Mouse (Mus musculus) stomach, embryonic 15.5 days (tissue): ENCODE measurements around the gene Runx2. TPM values are rescaled to one million over a fixed set of nuclear protein-coding genes. Genes with fewer than 3 reads are reported as not detected.

Source experiments
- ATAC-seq: fragments of 200-750 bp; cut with Nextera tagmentation; 2 replicates; pipeline ENCODE4 v1.8.0; 2017; ENCODE audit warnings: low read depth, moderate number of reproducible peaks, moderate TSS enrichment; ENCODE audit not compliant: insufficient read depth, low FRiP score
- H3K27ac ChIP-seq: fragments of 300-500 bp; sonication (generic); 2 replicates; pipeline ENCODE4 v1.5.1; 2015; ENCODE audit warnings: mild to moderate bottlenecking, inconsistent platforms
- H3K27me3 ChIP-seq: fragments of 300-500 bp; sonication (generic); replicated peaks from 2 replicates; pipeline ENCODE4 v1.6.1; 2015; ENCODE audit warnings: inconsistent platforms
- H3K36me3 ChIP-seq: fragments of 300-500 bp; sonication (generic); 2 replicates; pipeline ENCODE4 v1.6.1; 2015; ENCODE audit warnings: inconsistent platforms
- H3K4me1 ChIP-seq: fragments of 300-500 bp; sonication (generic); 2 replicates; pipeline ENCODE4 v1.6.1; 2015; ENCODE audit warnings: inconsistent platforms
- H3K4me2 ChIP-seq: fragments of 300-500 bp; sonication (generic); 2 replicates; pipeline ENCODE4 v1.6.1; 2015; ENCODE audit warnings: mild to moderate bottlenecking, inconsistent platforms
- H3K4me3 ChIP-seq: fragments of 300-500 bp; sonication (generic); replicated peaks from 2 replicates; pipeline ENCODE4 v1.5.1; 2015; ENCODE audit warnings: inconsistent platforms
- H3K9ac ChIP-seq: fragments of 300-500 bp; sonication (generic); 2 replicates; pipeline ENCODE4 v1.6.1; 2015; ENCODE audit warnings: inconsistent platforms
- H3K9me3 ChIP-seq: fragments of 300-500 bp; sonication (generic); 2 replicates; pipeline ENCODE4 v1.6.1; 2016; ENCODE audit warnings: inconsistent platforms
- WGBS: fragments of 180-500 bp; shearing (Covaris S2); methylation state at CpG from one replicate; pipeline ENCODE4 v1.1.7; 2015; 5-methylcytosine and 5-hydroxymethylcytosine counted together
- polyA plus RNA-seq: library from polyadenylated mRNA; unstranded; fragments of >200 nt; fragmentation: Nextera tagmentation; extraction: Ambion mirVana; gene quantifications from 2 replicates; pipeline ENCODE4 v1.2.1, GENCODE M21; 2015

Runx2 gene
- polyA plus RNA-seq, 1 experiment from 2014 or later: 1.0 TPM

DNA sequence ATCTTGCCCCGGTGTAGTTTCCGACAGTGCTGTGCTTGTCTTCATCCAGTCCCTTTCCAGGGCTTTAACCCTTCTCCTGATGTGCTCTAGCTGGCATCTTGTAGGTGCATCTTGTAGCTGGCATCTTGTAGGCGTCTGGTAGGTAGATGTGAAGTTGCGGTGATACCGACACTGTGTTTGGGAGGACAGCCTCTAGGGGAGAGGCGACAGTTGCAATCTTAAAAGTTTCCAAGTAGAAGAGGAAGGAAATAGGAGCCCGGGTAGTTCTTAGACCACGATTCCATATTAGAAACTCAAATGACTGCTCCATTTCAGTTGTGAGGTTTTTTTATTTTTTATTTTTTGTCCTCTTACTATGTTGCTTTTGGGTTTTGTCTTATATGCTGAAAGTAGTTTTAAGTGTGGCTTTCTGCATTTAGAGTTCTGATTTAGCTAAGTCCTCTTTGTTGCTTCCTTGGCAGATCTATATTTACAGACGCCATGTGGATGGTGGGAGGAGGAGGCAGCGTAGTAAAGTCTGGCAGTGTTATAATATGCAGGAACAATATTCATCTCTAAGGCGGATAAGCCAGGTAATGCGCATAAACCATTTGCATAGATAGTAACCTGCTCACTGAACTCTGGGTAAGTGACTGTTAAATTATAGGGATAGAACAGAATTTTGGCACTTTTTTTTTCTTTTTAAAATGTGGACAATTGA is 22.2 kb downstream of the Runx2 start:
- peaks cover 7% of the 10 kb centered on the region; the same call in 1 of the 2 replicates for H3K36me3 ChIP-seq
- 87% methylated on average over 12 of the region's 12 CpGs for WGBS
- H3K9me3 ChIP-seq: no peaks in the 10 kb centered on the region
- H3K4me2 ChIP-seq: no peak overlapping the region
- no peak for ATAC-seq
- no peak overlapping the region for H3K9ac ChIP-seq
- no peaks in the 10 kb centered on the region for H3K4me1 ChIP-seq
- no peaks in the 10 kb centered on the region for H3K27me3 ChIP-seq
- no peak overlapping the region for H3K27ac ChIP-seq
- H3K4me3 ChIP-seq: no peak overlapping the region

GRCm38 (mm10) chr17:44788982-44789747 is 25.4 kb downstream of the Runx2 start:
- Histone ChIP-seq H3K9ac (no peak overlapping the region), H3K4me3 (no peak overlapping the region), H3K9me3 (no peaks in the 10 kb centered on the region), H3K4me1 (no peaks in the 10 kb centered on the region), H3K27ac (no peak overlapping the region), H3K27me3 (no peaks in the 10 kb centered on the region), H3K36me3 (no peaks in the 10 kb centered on the region), H3K4me2 (no peak overlapping the region)
- WGBS: 75% methylated on average over 5 of the region's 5 CpGs
- no peak for ATAC-seq

- no peak for ATAC-seq
- 82% methylated on average over 2 of the region's 2 CpGs for WGBS
Measured at GRCm38 (mm10) chr17:44783143-44783542, 31.5 kb downstream of the Runx2 start.

DNA sequence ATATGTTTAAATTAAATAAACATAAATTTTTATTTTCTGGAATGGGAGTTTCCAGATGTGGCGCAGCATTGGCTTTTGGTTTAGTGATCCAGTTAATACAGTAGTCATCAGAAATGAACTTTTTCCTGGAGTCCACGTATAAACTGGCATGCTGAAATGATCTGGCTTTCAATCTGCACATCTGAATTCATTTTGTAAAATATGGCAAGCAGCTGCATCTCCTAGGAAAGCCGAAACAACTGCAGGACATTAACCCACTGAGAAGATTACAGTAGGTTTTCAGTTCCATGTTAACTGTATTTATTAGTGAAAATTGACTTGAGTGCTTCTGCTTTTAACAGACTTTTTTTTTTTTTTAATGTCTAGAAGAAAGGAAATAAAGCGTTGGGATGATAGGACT is 32.2 kb downstream of the Runx2 start:
- H3K27me3 ChIP-seq: no peaks in the 10 kb centered on the region
- no peak overlapping the region for H3K9ac ChIP-seq
- ATAC-seq: no peak
- no peaks in the 10 kb centered on the region for H3K36me3 ChIP-seq
- WGBS: 83% methylated on average over 4 of the region's 4 CpGs
- H3K4me3 ChIP-seq: no peak overlapping the region
- no peak overlapping the region for H3K27ac ChIP-seq
- H3K4me1 ChIP-seq: no peaks in the 10 kb centered on the region
- H3K9me3 ChIP-seq: no peaks in the 10 kb centered on the region
- H3K4me2 ChIP-seq: no peak overlapping the region

More at GRCm38 (mm10) chr17:44783143-44783542, 31.5 kb downstream of the Runx2 start:
- no peaks in the 10 kb centered on the region for H3K36me3 ChIP-seq
- H3K9ac ChIP-seq: no peak overlapping the region
- no peak overlapping the region for H3K27ac ChIP-seq
- no peaks in the 10 kb centered on the region for H3K27me3 ChIP-seq
- H3K4me2 ChIP-seq: no peak overlapping the region
- H3K9me3 ChIP-seq: no peaks in the 10 kb centered on the region
- no peak overlapping the region for H3K4me3 ChIP-seq
- H3K4me1 ChIP-seq: no peaks in the 10 kb centered on the region

GRCm38 (mm10) chr17:44780353-44780752 is 34.2 kb downstream of the Runx2 start:
- no peak overlapping the region for H3K4me2 ChIP-seq
- H3K4me1 ChIP-seq: no peaks in the 10 kb centered on the region
- no peak overlapping the region for H3K4me3 ChIP-seq
- no peaks in the 10 kb centered on the region for H3K9me3 ChIP-seq
- no peak overlapping the region for H3K9ac ChIP-seq
- H3K36me3 ChIP-seq: no peaks in the 10 kb centered on the region
- no peak for ATAC-seq
- H3K27ac ChIP-seq: no peak overlapping the region
- 64% methylated on average over 4 of the region's 4 CpGs for WGBS
- no peaks in the 10 kb centered on the region for H3K27me3 ChIP-seq

DNA sequence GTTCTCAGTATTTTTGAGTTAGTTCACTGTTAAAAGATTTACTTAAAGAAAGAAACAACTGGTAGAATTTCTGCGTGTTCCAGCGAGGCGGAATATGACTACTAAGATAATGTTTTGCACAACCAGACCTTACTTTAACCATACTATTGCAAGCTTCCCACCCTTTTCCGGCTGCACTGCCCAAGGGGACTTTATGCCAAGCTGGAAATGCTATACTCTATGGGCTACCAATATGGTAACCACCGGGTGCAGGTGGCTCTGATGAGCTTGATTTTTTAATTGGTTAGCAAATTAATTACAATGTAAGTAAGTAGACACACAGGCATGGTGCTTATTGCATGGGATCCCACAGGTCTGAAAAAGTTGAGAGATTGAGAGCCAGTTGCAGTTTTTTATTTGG is 36.5 kb downstream of the Runx2 start:
- Histone ChIP-seq H3K4me3 (no peak overlapping the region), H3K4me2 (peak overlapping the region; percentile 60), H3K27ac (no peak overlapping the region), H3K36me3 (no peaks in the 10 kb centered on the region), H3K9ac (no peak overlapping the region), H3K27me3 (no peaks in the 10 kb centered on the region), H3K4me1 (no peaks in the 10 kb centered on the region), H3K9me3 (no peaks in the 10 kb centered on the region)
- no peak for ATAC-seq
- 73% methylated on average over 5 of the region's 5 CpGs for WGBS

DNA sequence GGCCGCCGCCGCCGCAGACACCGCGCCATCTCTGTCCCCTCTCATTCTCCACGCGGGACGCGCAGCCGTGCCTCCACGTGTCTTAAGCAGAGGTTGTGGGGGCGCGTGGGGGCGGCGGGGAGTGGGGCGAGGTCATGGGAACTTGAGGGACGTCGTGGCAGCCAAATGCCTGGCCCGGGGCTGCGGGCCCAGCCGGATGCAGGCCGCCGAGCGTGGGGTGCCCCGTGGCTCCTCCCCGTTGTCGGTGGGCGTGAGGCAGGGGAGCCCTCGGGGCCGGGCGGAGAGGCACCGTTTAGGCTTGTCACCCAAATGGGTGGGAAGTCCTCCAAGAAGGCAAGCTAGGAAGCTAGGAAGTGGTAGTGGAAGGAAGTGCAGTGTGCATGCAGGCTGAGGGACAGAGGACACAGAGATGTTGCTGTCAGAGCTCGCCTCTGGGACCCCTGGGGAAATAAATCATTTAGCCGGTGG is 37.2 kb downstream of the Runx2 start:
- Histone ChIP-seq H3K4me3 (peak overlapping the region; percentile 71), H3K4me2 (peak overlapping the region; percentile 60), H3K4me1 (no peaks in the 10 kb centered on the region), H3K27me3 (no peaks in the 10 kb centered on the region), H3K9me3 (no peaks in the 10 kb centered on the region), H3K9ac (peak overlapping the region; percentile 88), H3K36me3 (no peaks in the 10 kb centered on the region), H3K27ac (peak overlapping the region; percentile 89)
- ATAC-seq: peak; percentile 59
- WGBS: 1% methylated on average over 35 of the region's 35 CpGs

- WGBS: under 1% methylated on average over 40 of the region's 40 CpGs
- Histone ChIP-seq H3K4me2 (peak within 1 kb of the TSS; percentile 60), H3K9me3 (no peaks in the 10 kb centered on the region), H3K4me3 (peak within 1 kb of the TSS; percentile 71), H3K4me1 (no peaks in the 10 kb centered on the region), H3K27ac (peak within 1 kb of the TSS; percentile 89), H3K36me3 (no peaks in the 10 kb centered on the region), H3K9ac (peak within 1 kb of the TSS; percentile 88), H3K27me3 (no peaks in the 10 kb centered on the region)
- peak; percentile 98 for ATAC-seq
Measured at GRCm38 (mm10) chr17:44776738-44777270, 37.8 kb downstream of the Runx2 start, which contains the start of gene Supt3. Gene Supt3, plus strand, starts transcription at chr17:44777152.

GRCm38 (mm10) chr17:44772576-44772975 is 42.0 kb downstream of the Runx2 start:
- Histone ChIP-seq H3K27me3 (no peaks in the 10 kb centered on the region), H3K4me3 (no peak overlapping the region), H3K4me1 (no peaks in the 10 kb centered on the region), H3K9me3 (no peaks in the 10 kb centered on the region), H3K27ac (no peak overlapping the region), H3K36me3 (no peaks in the 10 kb centered on the region), H3K4me2 (no peak overlapping the region), H3K9ac (no peak overlapping the region)
- no peak for ATAC-seq
- 90% methylated on average over 2 of the region's 2 CpGs for WGBS

GRCm38 (mm10) chr17:44770871-44771270 is 43.7 kb downstream of the Runx2 start:
- Histone ChIP-seq H3K27me3 (no peaks in the 10 kb centered on the region), H3K9me3 (no peaks in the 10 kb centered on the region), H3K27ac (no peak overlapping the region), H3K4me1 (no peaks in the 10 kb centered on the region), H3K4me2 (no peak overlapping the region), H3K36me3 (no peaks in the 10 kb centered on the region), H3K9ac (no peak overlapping the region), H3K4me3 (no peak overlapping the region)
- WGBS: 83% methylated on average over 2 of the region's 2 CpGs
- no peak for ATAC-seq

GRCm38 (mm10) chr17:44768522-44768921 is 46.1 kb downstream of the Runx2 start:
- no peak overlapping the region for H3K9ac ChIP-seq
- ATAC-seq: no peak
- H3K9me3 ChIP-seq: no peaks in the 10 kb centered on the region
- no peaks in the 10 kb centered on the region for H3K4me1 ChIP-seq
- no peak overlapping the region for H3K4me2 ChIP-seq
- no peaks in the 10 kb centered on the region for H3K27me3 ChIP-seq
- no peaks in the 10 kb centered on the region for H3K36me3 ChIP-seq
- H3K4me3 ChIP-seq: no peak overlapping the region
- WGBS: 67% methylated on average over 5 of the region's 5 CpGs
- no peak overlapping the region for H3K27ac ChIP-seq

- peak; percentile 76 for ATAC-seq
- Histone ChIP-seq H3K4me2 (no peak overlapping the region), H3K4me1 (no peaks in the 10 kb centered on the region), H3K36me3 (no peaks in the 10 kb centered on the region), H3K27me3 (no peaks in the 10 kb centered on the region), H3K9me3 (no peaks in the 10 kb centered on the region), H3K27ac (no peak overlapping the region), H3K4me3 (no peak overlapping the region), H3K9ac (no peak overlapping the region)
- WGBS: 64% methylated on average over 1 of the region's 1 CpGs
Measured at GRCm38 (mm10) chr17:44767375-44767774, 47.2 kb downstream of the Runx2 start.
